Mouse (Mus musculus) colon, adult 2 months (tissue): ENCODE data around the gene Esp24. TPM values are rescaled to one million over a fixed set of nuclear protein-coding genes. Genes with fewer than 3 reads are reported as not detected.

Experiments used
- polyA plus RNA-seq: library from polyadenylated mRNA; depleted of rRNA; stranded (reverse); fragments of >200 nt; gene quantifications from 2 replicates; pipeline ENCODE4 v1.2.3, GENCODE M21; 2012; rRNA removed

Gene Esp24
- polyA plus RNA-seq = not detected in 2 replicates

GRCm38 (mm10) chr17:39036395-39036794 lies at the start of gene Esp24:
Esp24 (plus strand) TSS chr17:39036695.

GRCm38 (mm10) chr17:39043241-39043640 lies 6.7 kb downstream of the Esp24 start, which contains the start of gene Gm21903:
Gm21903 (minus strand) TSS chr17:39043341.

GRCm38 (mm10) chr17:39076937-39077336 lies 40.4 kb downstream of the Esp24 start, which contains the start of gene Esp23:
Esp23 (minus strand) TSS chr17:39077037.

Other genes with a start within 250 kb of the Esp24 start
- gene Gm21903, start 6.6 kb downstream of the Esp24 start, polyA plus RNA-seq = not detected in 2 replicates
- not detected in 2 replicates for gene Esp23, start 40.3 kb downstream of the Esp24 start, polyA plus RNA-seq
- gene Esp22, start 58.6 kb downstream of the Esp24 start, polyA plus RNA-seq = not detected in 2 replicates